In the genomic region with DNA sequence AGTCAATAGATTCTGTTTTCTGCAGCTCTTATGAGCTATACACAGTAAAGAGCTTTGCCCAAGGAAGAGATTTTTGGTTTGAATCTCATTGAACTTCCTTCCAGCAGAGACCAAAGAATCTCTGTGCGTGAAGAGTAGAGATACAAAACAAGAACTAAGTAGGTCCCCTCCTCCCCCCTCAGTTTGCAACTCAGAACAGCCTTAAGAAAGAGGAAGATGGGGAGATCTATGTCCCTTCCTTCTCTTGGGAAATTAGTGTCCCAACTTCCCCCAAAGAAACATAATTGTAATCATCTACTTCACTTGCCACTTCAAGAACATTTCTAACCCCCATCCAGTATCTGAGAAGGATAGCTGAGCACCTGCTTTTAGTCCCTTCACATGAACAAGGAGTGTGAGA, we compare ENCODE assay signal across 19 mouse cellular contexts.
A peak's percentile ranks its signal among the peaks of the same experiment; 100 is the strongest.
DNase-seq lines count a peak whose midpoint lies in the region; ATAC-seq and TF ChIP-seq lines count a peak whose summit lies in the region.
"Had no signal": no experiment of that assay in that cellular context is flagged by ENCODE, and none has a peak within 500 bp of the region (broad histone marks: within the 10 kb centered on the region; RNA-seq: fewer than 3 reads in every experiment).

No protein-coding gene starts in this region.

- H3K9ac ChIP-seq in heart, embryonic 11.5 days (ENCODE audit: low read depth, low read length), result no peak overlapping the region
- H3K9ac ChIP-seq in heart, embryonic 16.5 days (ENCODE audit: low read length), result no peak overlapping the region
- H3K9ac ChIP-seq in kidney, embryonic 15.5 days, result no peak overlapping the region
- H3K9ac ChIP-seq: hindbrain, embryonic 14.5 days; liver, embryonic 13.5 days; midbrain, embryonic 12.5 days had no signal

- WGBS in heart, embryonic 11.5 days (ENCODE audit: insufficient replicate concordance), result 74% methylated on average over 1 of the region's 1 CpGs
- WGBS in heart, embryonic 16.5 days, result 95% methylated on average over 1 of the region's 1 CpGs
- WGBS in kidney, embryonic 15.5 days, result 93% methylated on average over 1 of the region's 1 CpGs

- no peak overlapping the region for H3K4me3 ChIP-seq in heart, embryonic 11.5 days (ENCODE audit: low read depth, low read length)
- H3K4me3 ChIP-seq in heart, embryonic 16.5 days (ENCODE audit: low read length), result no peak overlapping the region
- no peak overlapping the region for H3K4me3 ChIP-seq in gastrocnemius, adult 2 months
- H3K4me3 ChIP-seq in kidney, embryonic 15.5 days (replicated peaks), result no peak overlapping the region
- H3K4me3 ChIP-seq: layer of hippocampus, adult 2 months; liver, embryonic 13.5 days; midbrain, embryonic 12.5 days had no signal

- no peak for DNase-seq in heart, postnatal 25 days (ENCODE audit: low spot score)
- DNase-seq in lung, postnatal 36 days, result peak; percentile 54
- DNase-seq in lung, adult 18-20 months, result no peak
- DNase-seq in right cerebral cortex, postnatal 4 days, result no peak
- no peak for DNase-seq in gastrocnemius, adult 2 months
- DNase-seq: adrenal gland, postnatal 36 days; cerebellum, postnatal 14 days; gastrocnemius, postnatal 10 days; kidney, postnatal 10 days; liver, embryonic 13.5 days; lung, postnatal 14 days; thymus, adult 18-20 months had no signal

- no peak overlapping the region for H3K4me2 ChIP-seq in heart, embryonic 11.5 days
- H3K4me2 ChIP-seq in heart, embryonic 16.5 days (ENCODE audit: low read depth, low read length), result no peak overlapping the region
- H3K4me2 ChIP-seq in kidney, embryonic 15.5 days, result no peak overlapping the region
- H3K4me2 ChIP-seq: hindbrain, embryonic 14.5 days; liver, embryonic 13.5 days; midbrain, embryonic 12.5 days had no signal

- peaks cover 25% of the 10 kb centered on the region; the same call in 1 of the 2 replicates for H3K4me1 ChIP-seq in heart, embryonic 11.5 days (ENCODE audit: control insufficient read depth, insufficient read depth, low read length)
- peaks cover 28% of the 10 kb centered on the region for H3K4me1 ChIP-seq in heart, embryonic 16.5 days (ENCODE audit: control insufficient read depth, insufficient read depth, low read length)
- peaks cover 11% of the 10 kb centered on the region for H3K4me1 ChIP-seq in kidney, embryonic 15.5 days
- H3K4me1 ChIP-seq: liver, embryonic 13.5 days; midbrain, embryonic 12.5 days had no signal

- H3K27ac ChIP-seq in heart, embryonic 11.5 days (ENCODE audit: low read depth, low read length), result 0 out of 2 replicates have a peak overlapping the region, but pooled peaks have one; percentile 29
- peak overlapping the region; percentile 87 for H3K27ac ChIP-seq in heart, embryonic 16.5 days (ENCODE audit: low read length)
- H3K27ac ChIP-seq in gastrocnemius, adult 2 months, result no peak overlapping the region
- no peak overlapping the region for H3K27ac ChIP-seq in kidney, embryonic 15.5 days
- H3K27ac ChIP-seq: hindbrain, embryonic 14.5 days; layer of hippocampus, adult 2 months; liver, embryonic 13.5 days; midbrain, embryonic 12.5 days had no signal

- TF ChIP-seq CTCF in gastrocnemius, adult 2 months (IDR thresholded peaks at IDR 0.05), result no peak

- H3K27me3 ChIP-seq in heart, embryonic 11.5 days (ENCODE audit: control insufficient read depth, insufficient read depth, low read length), result no peaks in the 10 kb centered on the region
- H3K27me3 ChIP-seq in heart, embryonic 16.5 days (ENCODE audit: control insufficient read depth, insufficient read depth, low read length), result no peaks in the 10 kb centered on the region
- no peaks in the 10 kb centered on the region for H3K27me3 ChIP-seq in kidney, embryonic 15.5 days
- H3K27me3 ChIP-seq: liver, embryonic 13.5 days; midbrain, embryonic 12.5 days had no signal

- intact Hi-C loops in heart, postnatal 25 days (cut with DNase I), result loop anchor here (10.0 kb wide), 1 partner anchor 141 kb away; no protein-coding TSS in a partner anchor
- intact Hi-C loops in gastrocnemius, adult 2 months (cut with DNase I), result no loop called here

- H3K9me3 ChIP-seq in heart, embryonic 11.5 days (replicated peaks; ENCODE audit: control insufficient read depth, low read length), result no peaks in the 10 kb centered on the region
- no peaks in the 10 kb centered on the region for H3K9me3 ChIP-seq in heart, embryonic 16.5 days (replicated peaks; ENCODE audit: control insufficient read depth, low read length)
- no peaks in the 10 kb centered on the region for H3K9me3 ChIP-seq in kidney, embryonic 15.5 days (replicated peaks)
- H3K9me3 ChIP-seq: liver, embryonic 13.5 days; midbrain, embryonic 12.5 days had no signal

- no peak for ATAC-seq in heart, embryonic 11.5 days (replicated peaks; ENCODE audit: insufficient number of reproducible peaks, low FRiP score, low TSS enrichment)
- ATAC-seq in heart, embryonic 16.5 days (replicated peaks; ENCODE audit: extremely low read depth, insufficient read depth, low FRiP score), result no peak
- no peak for ATAC-seq in kidney, embryonic 15.5 days (replicated peaks; ENCODE audit: low FRiP score)
- ATAC-seq: intestine, embryonic 16.5 days had no signal

- no peaks in the 10 kb centered on the region; the same call in 1 of the 2 replicates for H3K36me3 ChIP-seq in heart, embryonic 11.5 days (ENCODE audit: control insufficient read depth, insufficient read depth, low read length)
- H3K36me3 ChIP-seq in heart, embryonic 16.5 days (ENCODE audit: control insufficient read depth, insufficient read depth), result peaks cover 11% of the 10 kb centered on the region
- 0 out of 2 replicates have a peak, but pooled peaks cover 7% of the 10 kb centered on the region for H3K36me3 ChIP-seq in kidney, embryonic 15.5 days
- H3K36me3 ChIP-seq: liver, embryonic 13.5 days had no signal

Comparison
In these comparisons a context has a peak if more than half of its experiments do, and no peak if none do; other contexts are left out.
1. H3K27ac ChIP-seq: peak in heart, embryonic 11.5 days (single experiment) and heart, embryonic 16.5 days (single experiment); none in gastrocnemius, adult 2 months (single experiment) and kidney, embryonic 15.5 days (single experiment).